Mouse (Mus musculus) ES-E14 (cell line): ENCODE results near the gene Parp4. TPM values are rescaled to one million over a fixed set of nuclear protein-coding genes. Genes with fewer than 3 reads are reported as not detected.

Experiments
- DNase-seq: peaks from one replicate; pipeline ENCODE4 v3.0.0-alpha.2; 2013; ENCODE audit warnings: low read depth, low spot score
- H3K27ac ChIP-seq: 2 replicates; pipeline ENCODE4 v1.5.1; 2012; ENCODE audit warnings: low read depth, mild to moderate bottlenecking, low read length, moderate library complexity, mixed read lengths; ENCODE audit not compliant: poor library complexity, insufficient read depth, severe bottlenecking
- H3K36me3 ChIP-seq: 2 replicates; pipeline ENCODE4 v1.6.1; 2012; ENCODE audit warnings: mild to moderate bottlenecking, low read length, moderate library complexity, mixed read lengths; ENCODE audit not compliant: control insufficient read depth, poor library complexity, insufficient read depth, severe bottlenecking
- H3K4me1 ChIP-seq, 2 experiments: fragments of 150-350 bp in 1 of 2; sonication (generic) in 1 of 2; 2 replicates each; pipeline ENCODE4 v1.6.1; 2012; ENCODE audit warnings: low read length in 2 of 2, mild to moderate bottlenecking in 1 of 2, mixed read lengths in 1 of 2; ENCODE audit not compliant: control insufficient read depth in 2 of 2, insufficient read depth in 2 of 2, poor library complexity in 1 of 2
- H3K4me3 ChIP-seq, 2 experiments: fragments of 150-350 bp in 1 of 2; sonication (generic) in 1 of 2; 2 replicates each; pipeline ENCODE4 v1.5.1; 2012; ENCODE audit warnings: low read length in 2 of 2, low read depth in 1 of 2, mild to moderate bottlenecking in 1 of 2, mixed read lengths in 1 of 2; ENCODE audit not compliant: insufficient read depth in 1 of 2, poor library complexity in 1 of 2, severe bottlenecking in 1 of 2
- H3K9ac ChIP-seq: 2 replicates; pipeline ENCODE4 v1.6.1; 2012; ENCODE audit warnings: low read depth, mild to moderate bottlenecking, low read length, mixed read lengths; ENCODE audit not compliant: poor library complexity, insufficient read depth, severe bottlenecking
- H3K9me3 ChIP-seq: fragments of 150-350 bp; sonication (generic); 2 replicates; pipeline ENCODE4 v1.6.1; 2012; ENCODE audit warnings: low read depth, mild to moderate bottlenecking, low read length; ENCODE audit not compliant: control insufficient read depth, insufficient read depth
- CHD2 ChIP-seq: IDR thresholded peaks from 2 replicates; pipeline ENCODE4 v1.6.1; 2014; ENCODE audit warnings: mild to moderate bottlenecking, low read depth, low read length, inconsistent platforms
- HCFC1 ChIP-seq: IDR thresholded peaks from 2 replicates; pipeline ENCODE4 v1.6.1; 2012; ENCODE audit warnings: low read length, inconsistent platforms, borderline replicate concordance; ENCODE audit not compliant: insufficient read depth
- MAFK ChIP-seq: IDR thresholded peaks from 2 replicates; pipeline ENCODE4 v1.6.1; 2014; ENCODE audit warnings: mild to moderate bottlenecking, low read depth, low read length, inconsistent platforms; ENCODE audit not compliant: insufficient read depth
- ZC3H11A ChIP-seq: IDR thresholded peaks from 2 replicates; pipeline ENCODE4 v1.6.1; 2012; ENCODE audit warnings: low read depth, mild to moderate bottlenecking, inconsistent platforms, low read length, borderline replicate concordance
- ZNF384 ChIP-seq: IDR thresholded peaks from 2 replicates; pipeline ENCODE4 v1.6.1; 2012; ENCODE audit warnings: low read depth, low read length, inconsistent platforms
- in situ Hi-C, 2 experiments: fragments of 600-800 bp; cut with MboI; formaldehyde crosslinking; loops; one replicate each; pipeline ENCODE4 v1.15.1; 2025; ENCODE audit warnings: low sequenced_read_pairs in 2 of 2, inconsistent platforms in 1 of 2; ENCODE audit not compliant: unreplicated experiment in 2 of 2
- total RNA-seq: library from RNA; depleted of rRNA; stranded (reverse); fragments of 300-350 nt; gene quantifications from 2 replicates; pipeline ENCODE4 v1.2.3, GENCODE M21; 2012; rRNA removed

Parp4 gene
- total RNA-seq, 1 experiment, result 1.7 TPM

DNA sequence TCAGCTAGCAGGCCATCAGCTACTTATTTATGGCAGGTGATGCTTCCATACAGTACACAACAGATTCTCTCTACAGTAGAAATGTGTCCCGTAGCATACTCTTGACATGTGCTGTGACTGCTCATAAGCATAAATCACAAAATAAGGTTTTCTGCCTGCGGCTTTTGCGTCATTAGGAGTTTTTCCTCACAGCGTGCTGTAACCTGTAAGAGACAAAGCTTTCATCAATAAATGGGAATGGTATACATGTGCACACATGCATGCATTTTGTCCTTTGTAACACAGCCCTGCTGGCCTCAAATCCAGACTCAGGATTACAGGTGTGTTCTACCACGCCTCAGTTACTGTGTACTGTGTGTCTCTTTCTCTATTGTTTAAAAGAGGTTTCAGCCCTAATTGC lies 122.4 kb downstream of the Parp4 start:
- Histone ChIP-seq H3K36me3 (peaks cover 41% of the 10 kb centered on the region), H3K27ac (no peak overlapping the region), H3K9me3 (no peaks in the 10 kb centered on the region), H3K9ac (no peak overlapping the region), H3K4me3 (no peak overlapping the region), H3K4me1 (no peaks in the 10 kb centered on the region)
- in situ Hi-C loops, result no loop called here
- TF ChIP-seq CHD2 (no peak), HCFC1 (no peak), ZNF384 (no peak), ZC3H11A (no peak), MAFK (no peak)
- DNase-seq, result no peak

DNA sequence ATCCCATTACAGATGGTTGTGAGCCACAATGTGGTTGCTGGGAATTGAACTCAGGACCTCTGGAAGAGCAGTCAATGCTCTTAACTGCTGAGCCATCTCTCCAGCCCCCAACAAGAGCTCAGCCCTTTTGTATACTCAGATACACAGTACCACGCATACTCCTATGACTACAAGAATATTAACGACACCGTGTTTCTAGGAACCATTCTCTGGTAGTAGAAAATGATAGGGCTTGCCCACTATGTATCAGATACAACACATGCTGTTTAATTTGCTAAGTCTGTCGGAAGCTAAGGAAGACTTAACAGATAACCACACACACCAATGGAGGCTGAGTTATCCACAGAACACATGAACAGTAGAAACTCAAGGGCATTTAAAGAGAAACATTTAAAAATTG lies 127.2 kb downstream of the Parp4 start:
- Histone ChIP-seq H3K4me3 (no peak overlapping the region), H3K9me3 (no peaks in the 10 kb centered on the region), H3K9ac (no peak overlapping the region), H3K27ac (no peak overlapping the region), H3K36me3 (peaks cover 14% of the 10 kb centered on the region), H3K4me1 (no peaks in the 10 kb centered on the region)
- DNase-seq, result no peak
- TF ChIP-seq ZNF384 (no peak), ZC3H11A (no peak), HCFC1 (no peak), CHD2 (no peak), MAFK (no peak)
- in situ Hi-C loops, result no loop called here

DNA sequence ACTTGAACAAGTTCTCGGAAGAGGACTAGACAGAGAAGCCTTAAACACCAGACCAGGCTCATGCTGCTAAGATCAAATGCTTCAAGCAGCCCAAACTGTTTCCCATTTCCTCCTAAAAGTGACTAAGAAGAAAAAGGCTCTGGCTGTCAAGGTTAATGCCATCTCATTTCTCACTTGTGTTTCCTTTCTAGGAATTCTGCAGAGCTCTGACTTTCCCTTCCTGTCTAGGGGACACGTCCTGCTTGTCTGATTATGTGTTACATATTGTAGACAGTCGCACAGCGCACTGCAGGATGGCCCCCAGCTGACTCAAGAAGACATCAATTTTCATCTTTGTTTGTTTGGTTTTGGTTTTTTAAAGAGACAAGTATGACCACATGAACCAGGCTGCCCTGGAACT lies 130.3 kb downstream of the Parp4 start:
- Histone ChIP-seq H3K9ac (no peak overlapping the region), H3K27ac (no peak overlapping the region), H3K4me3 (no peak overlapping the region), H3K9me3 (no peaks in the 10 kb centered on the region), H3K36me3 (peaks cover 3% of the 10 kb centered on the region), H3K4me1 (no peaks in the 10 kb centered on the region)
- TF ChIP-seq ZNF384 (no peak), CHD2 (no peak), MAFK (no peak), HCFC1 (no peak), ZC3H11A (no peak)
- DNase-seq, result no peak
- in situ Hi-C loops, result no loop called here

Other genes starting within 250 kb of the Parp4 start
- gene Atp12a, start 210.6 kb upstream of the Parp4 start, total RNA-seq, result 2.1 and 3.5 TPM in 2 replicates
- gene Rnf17, start 173.0 kb upstream of the Parp4 start, total RNA-seq, result 34.0 and 50.3 TPM in 2 replicates
- 4.5 and 6.9 TPM in 2 replicates for gene Cenpj, start 194 bp upstream of the Parp4 start, total RNA-seq
- 26.5 and 34.8 TPM in 2 replicates for gene Mphosph8, start 92.6 kb downstream of the Parp4 start, total RNA-seq
- 36.3 and 49.3 TPM in 2 replicates for gene Pspc1, start 202.7 kb downstream of the Parp4 start, total RNA-seq
- gene Zmym5, start 236.1 kb downstream of the Parp4 start, total RNA-seq, result 8.3 and 10.5 TPM in 2 replicates